Mouse (Mus musculus) heart, embryonic 14.5 days (tissue): ENCODE measurements around the gene Pam16. TPM values are rescaled to one million over a fixed set of nuclear protein-coding genes. Genes with fewer than 3 reads are reported as not detected.

Source experiments
- ATAC-seq: fragments of 200-750 bp; cut with Nextera tagmentation; 2 replicates; pipeline ENCODE4 v1.8.0; 2017; ENCODE audit warnings: low read depth, moderate TSS enrichment; ENCODE audit not compliant: insufficient number of reproducible peaks, insufficient read depth, low FRiP score
- H3K27ac ChIP-seq, 2 experiments: fragments of 200-500 bp in 1 of 2; fragments of 300-500 bp in 1 of 2; sonication (generic) in 1 of 2; replicated peaks in 1 of 2; 2 replicates each; pipeline ENCODE4 v1.5.1; 2012 to 2014; ENCODE audit warnings: low read depth in 2 of 2, low read length in 2 of 2, control low read depth in 1 of 2, mild to moderate bottlenecking in 1 of 2, mixed read lengths in 1 of 2; ENCODE audit not compliant: control insufficient read depth in 1 of 2, insufficient read depth in 1 of 2
- H3K27me3 ChIP-seq: fragments of 300-500 bp; sonication (generic); 2 replicates; pipeline ENCODE4 v1.6.1; 2014; ENCODE audit warnings: mild to moderate bottlenecking, low read length, control low read depth; ENCODE audit not compliant: control insufficient read depth, insufficient read depth
- H3K36me3 ChIP-seq: fragments of 300-500 bp; sonication (generic); 2 replicates; pipeline ENCODE4 v1.6.1; 2014; ENCODE audit warnings: mild to moderate bottlenecking, control low read depth, low read length, mixed read lengths; ENCODE audit not compliant: control insufficient read depth, insufficient read depth
- H3K4me1 ChIP-seq, 2 experiments: fragments of 200-500 bp in 1 of 2; fragments of 300-500 bp in 1 of 2; sonication (generic) in 1 of 2; 2 replicates each; pipeline ENCODE4 v1.6.1; 2012 to 2014; ENCODE audit warnings: low read length in 2 of 2, control low read depth in 1 of 2, mixed read lengths in 1 of 2; ENCODE audit not compliant: control insufficient read depth in 2 of 2, insufficient read depth in 2 of 2
- H3K4me2 ChIP-seq: fragments of 300-500 bp; sonication (generic); 2 replicates; pipeline ENCODE4 v1.6.1; 2014; ENCODE audit warnings: mild to moderate bottlenecking, low read length
- H3K4me3 ChIP-seq, 2 experiments: fragments of 200-500 bp in 1 of 2; fragments of 300-500 bp in 1 of 2; sonication (generic) in 1 of 2; 2 replicates each; pipeline ENCODE4 v1.5.1; 2012 to 2014; ENCODE audit warnings: low read length in 2 of 2, mild to moderate bottlenecking in 2 of 2, control low read depth in 1 of 2, low read depth in 1 of 2, moderate library complexity in 1 of 2; ENCODE audit not compliant: control insufficient read depth in 1 of 2, insufficient read depth in 1 of 2
- H3K9ac ChIP-seq: fragments of 300-500 bp; sonication (generic); 2 replicates; pipeline ENCODE4 v1.6.1; 2014; ENCODE audit warnings: mild to moderate bottlenecking, low read length
- H3K9me3 ChIP-seq: fragments of 300-500 bp; sonication (generic); 2 replicates; pipeline ENCODE4 v1.6.1; 2016; ENCODE audit warnings: low read length, control low read depth; ENCODE audit not compliant: control insufficient read depth
- WGBS: fragments of 180-500 bp; shearing (Covaris S2); extraction: QIAGEN DNeasy Blood & Tissue Kit; methylation state at CpG from one replicate; pipeline ENCODE4 v1.1.7; 2014; 5-methylcytosine and 5-hydroxymethylcytosine counted together
- polyA plus RNA-seq: library from polyadenylated mRNA; unstranded; fragments of >200 nt; fragmentation: Nextera tagmentation; extraction: Ambion mirVana; gene quantifications from 2 replicates; pipeline ENCODE4 v1.2.1, GENCODE M21; 2014

Gene Pam16
- polyA plus RNA-seq, 1 experiment from 2014 or later = 165 TPM

GRCm38 (mm10) chr16:4651624-4652023, 26.8 kb upstream of the Pam16 start:
- WGBS = 70% methylated on average over 7 of the region's 7 CpGs
- peaks cover 56 to 67% of the 10 kb centered on the region in 2 experiments for H3K4me1 ChIP-seq
- H3K27ac ChIP-seq = 0 out of 4 replicates have a peak overlapping the region, but pooled peaks have one; percentile 8 to 24
- H3K9ac ChIP-seq = no peak overlapping the region
- ATAC-seq = no peak
- no peak overlapping the region for H3K4me2 ChIP-seq
- H3K36me3 ChIP-seq = peaks cover 56% of the 10 kb centered on the region
- H3K4me3 ChIP-seq = no peak overlapping the region
- no peaks in the 10 kb centered on the region for H3K9me3 ChIP-seq
- no peaks in the 10 kb centered on the region for H3K27me3 ChIP-seq

DNA sequence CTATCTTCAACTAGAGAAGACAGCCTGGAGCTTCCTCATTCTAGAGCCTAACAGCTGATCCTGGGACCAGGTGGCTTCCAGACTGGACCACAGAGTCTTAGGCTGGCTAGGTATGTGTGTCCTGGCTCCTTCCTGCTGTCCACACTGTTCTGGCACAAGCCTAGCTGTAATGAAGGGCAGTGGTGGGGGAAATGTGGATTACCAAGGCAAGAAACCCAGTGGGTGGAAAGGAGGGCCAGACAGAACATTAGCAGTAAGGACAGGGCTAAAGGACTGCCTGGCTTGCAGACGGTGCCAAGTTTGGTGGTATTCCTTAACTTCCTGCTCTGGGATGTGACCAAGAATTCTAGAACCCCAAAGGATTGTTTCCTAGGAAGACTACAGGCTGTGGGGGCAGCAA, 26.3 kb upstream of the Pam16 start:
- H3K9me3 ChIP-seq = no peaks in the 10 kb centered on the region
- H3K36me3 ChIP-seq = peaks cover 60% of the 10 kb centered on the region
- H3K4me1 ChIP-seq = peaks cover 54 to 67% of the 10 kb centered on the region in 2 experiments
- H3K4me2 ChIP-seq = no peak overlapping the region
- WGBS = 82% methylated on average over 1 of the region's 1 CpGs
- H3K9ac ChIP-seq = no peak overlapping the region
- ATAC-seq = no peak
- 0 out of 4 replicates have a peak overlapping the region, but pooled peaks have one; percentile 6 to 8 for H3K27ac ChIP-seq
- no peaks in the 10 kb centered on the region for H3K27me3 ChIP-seq
- no peak overlapping the region for H3K4me3 ChIP-seq

- WGBS = 96% methylated on average over 3 of the region's 3 CpGs
Measured at GRCm38 (mm10) chr16:4650161-4650560, 25.4 kb upstream of the Pam16 start.

GRCm38 (mm10) chr16:4649692-4650091, 24.9 kb upstream of the Pam16 start:
- Histone ChIP-seq H3K9ac (no peak overlapping the region), H3K4me2 (no peak overlapping the region), H3K9me3 (no peaks in the 10 kb centered on the region), H3K27ac (no peak overlapping the region), H3K4me1 (peaks cover 47 to 67% of the 10 kb centered on the region in 2 experiments), H3K36me3 (peaks cover 70% of the 10 kb centered on the region), H3K27me3 (no peaks in the 10 kb centered on the region), H3K4me3 (no peak overlapping the region)
- ATAC-seq = no peak
- 91% methylated on average over 11 of the region's 11 CpGs for WGBS

More at GRCm38 (mm10) chr16:4650161-4650560, 25.4 kb upstream of the Pam16 start:
- H3K4me3 ChIP-seq = no peak overlapping the region
- H3K27ac ChIP-seq = no peak overlapping the region
- no peak for ATAC-seq
- no peaks in the 10 kb centered on the region for H3K27me3 ChIP-seq
- peaks cover 69% of the 10 kb centered on the region for H3K36me3 ChIP-seq
- H3K4me1 ChIP-seq = peaks cover 49 to 67% of the 10 kb centered on the region in 2 experiments
- H3K9me3 ChIP-seq = no peaks in the 10 kb centered on the region
- H3K9ac ChIP-seq = no peak overlapping the region
- no peak overlapping the region for H3K4me2 ChIP-seq

DNA sequence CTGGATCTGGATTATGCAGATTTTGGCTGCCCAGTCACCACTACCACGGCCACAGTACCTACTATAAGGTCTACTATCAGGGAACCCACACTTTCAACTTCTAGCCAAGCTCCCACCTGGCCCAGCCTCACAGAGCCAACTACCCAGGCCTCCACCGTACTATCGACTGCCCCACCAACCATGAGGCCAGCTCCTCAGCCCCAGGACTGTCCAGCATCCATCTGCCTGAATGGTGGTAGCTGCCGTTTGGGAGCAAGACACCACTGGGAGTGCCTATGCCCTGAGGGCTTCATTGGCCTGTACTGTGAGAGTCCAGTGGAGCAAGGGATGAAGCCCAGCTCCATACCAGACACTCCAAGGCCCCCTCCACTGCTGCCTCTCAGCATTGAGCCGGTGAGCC, 24.4 kb upstream of the Pam16 start:
- H3K4me1 ChIP-seq = peaks cover 47 to 68% of the 10 kb centered on the region in 2 experiments
- WGBS = 86% methylated on average over 5 of the region's 5 CpGs
- H3K4me2 ChIP-seq = no peak overlapping the region
- H3K9ac ChIP-seq = no peak overlapping the region
- H3K9me3 ChIP-seq = no peaks in the 10 kb centered on the region
- peaks cover 70% of the 10 kb centered on the region for H3K36me3 ChIP-seq
- no peaks in the 10 kb centered on the region for H3K27me3 ChIP-seq
- H3K4me3 ChIP-seq = no peak overlapping the region
- H3K27ac ChIP-seq = no peak overlapping the region
- no peak for ATAC-seq

DNA sequence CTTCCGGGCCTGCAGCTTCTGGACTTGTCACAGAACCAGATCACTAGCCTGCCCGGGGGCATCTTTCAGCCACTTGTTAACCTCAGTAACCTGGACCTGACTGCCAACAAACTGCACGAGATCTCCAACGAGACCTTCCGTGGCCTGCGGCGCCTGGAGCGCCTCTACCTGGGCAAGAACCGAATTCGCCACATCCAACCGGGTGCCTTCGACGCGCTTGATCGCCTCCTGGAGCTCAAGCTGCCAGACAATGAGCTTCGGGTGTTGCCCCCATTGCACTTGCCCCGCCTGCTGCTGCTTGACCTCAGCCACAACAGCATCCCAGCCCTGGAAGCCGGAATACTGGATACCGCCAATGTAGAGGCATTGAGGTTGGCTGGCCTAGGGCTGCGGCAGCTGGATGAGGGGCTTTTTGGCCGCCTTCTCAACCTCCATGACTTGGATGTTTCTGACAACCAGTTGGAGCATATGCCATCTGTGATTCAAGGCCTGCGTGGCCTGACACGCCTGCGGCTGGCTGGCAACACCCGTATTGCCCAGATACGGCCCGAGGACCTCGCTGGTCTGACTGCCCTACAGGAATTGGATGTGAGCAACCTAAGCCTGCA, 23.7 kb upstream of the Pam16 start:
- Histone ChIP-seq H3K9me3 (no peaks in the 10 kb centered on the region), H3K9ac (peak overlapping the region; percentile 13; the same call in 1 of the 2 replicates), H3K4me3 (no peak overlapping the region), H3K4me1 (peaks cover 52 to 70% of the 10 kb centered on the region in 2 experiments), H3K27me3 (no peaks in the 10 kb centered on the region), H3K4me2 (no peak overlapping the region), H3K27ac (no peak overlapping the region), H3K36me3 (peaks cover 69% of the 10 kb centered on the region)
- 91% methylated on average over 28 of the region's 28 CpGs for WGBS
- ATAC-seq = no peak

DNA sequence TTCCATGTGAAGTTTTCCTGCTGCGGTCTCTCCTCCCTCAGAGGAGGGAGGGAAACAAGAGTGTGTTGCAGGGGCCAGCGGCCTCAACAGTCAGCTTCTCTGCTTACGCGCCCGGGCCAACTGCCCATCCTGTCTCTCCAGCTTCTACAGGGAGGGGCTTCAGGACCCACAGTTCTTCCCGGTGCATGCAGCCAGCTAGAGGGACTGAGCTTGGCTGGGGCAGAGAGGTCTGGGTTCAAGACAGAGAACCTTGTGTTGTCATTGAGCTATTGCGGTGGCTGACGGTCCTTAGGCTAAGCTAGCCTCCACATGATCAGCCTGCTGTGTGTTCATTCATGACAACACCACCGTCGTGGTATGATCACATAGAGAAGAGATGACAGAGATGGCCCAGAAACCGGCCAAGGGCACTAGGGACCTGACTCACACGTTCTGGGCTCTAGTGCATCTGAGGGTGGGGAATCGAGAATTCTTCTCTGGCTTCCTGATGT, 22.9 kb upstream of the Pam16 start:
- no peaks in the 10 kb centered on the region for H3K9me3 ChIP-seq
- ATAC-seq = 0 out of 2 replicates have a peak, but pooled peaks have one; percentile 26
- WGBS = 42% methylated on average over 13 of the region's 13 CpGs
- 0 out of 2 replicates have a peak overlapping the region, but pooled peaks have one; percentile 23 for H3K4me2 ChIP-seq
- H3K36me3 ChIP-seq = peaks cover 67% of the 10 kb centered on the region
- no peak overlapping the region; a peak in 1 of 4 replicates for H3K4me3 ChIP-seq
- H3K27ac ChIP-seq = peak overlapping the region; percentile 55 to 72
- peaks cover 54 to 70% of the 10 kb centered on the region in 2 experiments for H3K4me1 ChIP-seq
- no peaks in the 10 kb centered on the region for H3K27me3 ChIP-seq
- H3K9ac ChIP-seq = peak overlapping the region; percentile 52
